Mouse (Mus musculus) forelimb bud, embryonic 11.5 days (tissue): ENCODE results near the gene Eno3.
A peak's percentile ranks its signal among the peaks of the same experiment; 100 is the strongest.

Experiments used
- DNase-seq: peaks from one replicate; pipeline ENCODE4 v3.0.0-alpha.2; 2012; ENCODE audit warnings: low read depth, low spot score

Eno3 gene

DNA sequence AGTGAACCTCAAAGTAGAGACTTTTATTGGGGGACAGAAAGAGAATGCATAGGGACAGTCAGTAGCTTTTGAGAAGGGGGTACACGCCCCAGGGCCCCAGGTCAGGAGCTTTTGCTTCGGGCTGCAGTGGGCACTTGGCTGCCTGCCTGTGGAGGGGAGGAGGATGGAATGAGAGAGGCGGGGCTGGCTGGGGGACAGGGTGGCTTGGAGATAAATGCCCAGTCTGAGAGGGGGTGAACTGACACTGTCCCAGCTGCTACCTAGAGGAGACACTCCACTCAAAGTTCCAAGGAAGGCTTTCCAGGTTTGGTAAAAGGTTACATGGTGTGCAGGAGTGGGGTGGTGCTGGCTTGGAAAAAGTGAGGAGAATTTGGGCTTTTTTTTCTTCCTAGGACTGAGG is at the start of gene Eno3:
Eno3 (plus strand) TSS at position 239 of the 400 bp plus-strand sequence.
- no peak for DNase-seq

DNA sequence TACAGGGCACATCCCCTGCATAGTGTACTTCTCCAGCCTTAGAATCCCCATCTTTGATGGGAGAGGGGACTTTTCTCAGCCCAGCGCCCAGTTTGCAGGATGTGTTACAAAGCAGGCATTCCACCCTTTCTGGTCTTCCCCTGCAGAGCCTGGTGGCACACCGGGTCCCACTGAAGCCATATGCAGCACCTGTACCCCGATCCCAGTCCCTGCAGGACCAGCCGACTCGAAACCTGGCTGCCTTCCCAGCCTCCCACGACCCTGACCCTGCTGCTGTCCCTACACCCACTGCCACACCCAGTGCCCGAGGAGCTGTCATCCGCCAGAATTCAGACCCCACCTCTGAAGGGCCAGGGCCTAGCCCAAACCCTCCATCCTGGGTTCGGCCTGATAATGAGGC is 49.4 kb upstream of the Eno3 start:
- no peak for DNase-seq

DNA sequence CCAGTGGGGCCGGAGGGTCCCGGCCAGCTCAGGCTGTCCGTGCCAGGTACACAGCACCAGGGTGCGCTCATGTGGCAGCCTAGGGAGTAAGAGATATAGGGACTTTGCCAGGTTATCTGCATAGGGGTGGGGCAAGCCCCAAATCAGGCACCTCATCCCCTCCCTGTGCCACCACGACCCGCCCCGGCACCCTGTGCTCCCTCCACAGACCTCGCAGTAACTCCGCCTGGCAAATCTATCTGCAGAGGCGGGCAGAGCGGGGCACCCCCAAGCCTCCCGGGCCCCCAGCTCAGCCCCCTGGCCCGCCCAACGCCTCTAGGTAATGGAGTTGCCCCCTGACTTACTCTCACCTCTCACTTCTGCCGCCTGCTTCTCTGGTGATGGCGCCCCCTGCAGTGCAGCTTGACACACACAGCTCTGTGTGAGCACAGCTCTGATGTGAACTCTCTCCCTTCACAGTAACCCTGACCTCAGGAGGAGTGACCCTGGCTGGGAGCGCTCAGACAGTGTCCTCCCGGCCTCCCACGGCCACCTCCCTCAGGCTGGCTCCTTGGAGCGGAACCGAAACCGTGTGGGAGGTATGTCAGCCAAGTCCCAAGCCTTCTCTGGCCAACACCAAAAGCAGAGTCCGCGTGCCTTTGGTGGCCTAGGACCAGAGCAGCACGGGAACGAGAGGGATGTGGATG is 48.5 kb upstream of the Eno3 start:
- no peak for DNase-seq

DNA sequence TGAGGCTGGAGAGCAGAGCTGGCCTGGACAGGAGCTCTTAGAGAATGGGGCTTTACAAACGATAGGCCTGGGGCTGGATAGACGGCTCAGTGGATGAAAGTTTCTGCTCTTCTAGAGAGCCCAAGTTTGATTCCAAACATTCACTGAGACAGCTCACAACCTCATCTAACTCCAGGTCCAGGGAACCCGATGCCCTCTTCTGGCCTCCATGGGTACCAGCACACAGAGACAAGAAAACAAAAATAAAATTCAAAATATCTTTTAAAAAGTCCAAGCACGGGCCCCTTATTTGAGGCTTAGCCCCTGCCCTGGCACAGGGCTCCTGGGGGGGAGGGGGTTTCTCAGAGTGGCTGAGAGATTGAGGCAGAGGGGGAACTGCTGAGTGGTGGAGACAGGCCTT is 46.2 kb upstream of the Eno3 start:
- no peak for DNase-seq

DNA sequence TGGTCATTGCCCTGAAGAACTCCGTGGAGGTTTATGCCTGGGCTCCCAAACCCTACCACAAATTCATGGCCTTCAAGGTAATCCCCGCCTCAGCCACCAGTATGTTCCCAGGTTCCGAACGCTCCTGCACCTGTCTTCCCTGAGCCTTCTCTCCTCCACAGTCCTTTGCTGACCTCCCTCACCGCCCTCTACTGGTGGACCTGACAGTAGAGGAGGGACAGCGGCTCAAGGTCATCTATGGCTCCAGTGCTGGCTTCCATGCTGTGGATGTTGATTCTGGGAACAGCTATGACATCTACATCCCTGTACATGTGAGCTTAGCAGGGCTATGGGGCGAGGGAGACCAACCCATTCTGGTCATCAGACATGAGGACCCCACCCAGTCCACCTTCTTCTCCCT is 44.5 kb upstream of the Eno3 start:
- DNase-seq = no peak

DNA sequence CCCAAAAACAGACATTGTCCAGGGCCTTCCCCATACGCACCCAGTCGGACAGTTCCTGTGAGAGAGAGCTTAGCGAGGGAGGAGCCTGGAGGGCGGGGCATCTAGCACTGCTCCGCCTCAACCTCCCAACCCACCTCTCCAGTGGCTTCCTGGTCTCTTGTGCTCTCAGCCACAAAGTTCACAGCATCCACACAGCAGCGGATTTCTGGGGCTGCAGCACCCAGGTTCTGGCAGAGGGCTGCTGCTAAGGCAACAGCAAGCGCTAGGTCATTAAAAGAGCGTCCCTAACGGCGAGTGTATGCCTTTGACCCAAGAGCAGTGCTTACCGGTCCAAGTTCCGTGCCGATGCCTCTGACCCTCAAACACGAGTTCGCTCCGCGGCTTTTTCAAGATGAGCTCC is 41.9 kb upstream of the Eno3 start:
- DNase-seq = peak; percentile 27

DNA sequence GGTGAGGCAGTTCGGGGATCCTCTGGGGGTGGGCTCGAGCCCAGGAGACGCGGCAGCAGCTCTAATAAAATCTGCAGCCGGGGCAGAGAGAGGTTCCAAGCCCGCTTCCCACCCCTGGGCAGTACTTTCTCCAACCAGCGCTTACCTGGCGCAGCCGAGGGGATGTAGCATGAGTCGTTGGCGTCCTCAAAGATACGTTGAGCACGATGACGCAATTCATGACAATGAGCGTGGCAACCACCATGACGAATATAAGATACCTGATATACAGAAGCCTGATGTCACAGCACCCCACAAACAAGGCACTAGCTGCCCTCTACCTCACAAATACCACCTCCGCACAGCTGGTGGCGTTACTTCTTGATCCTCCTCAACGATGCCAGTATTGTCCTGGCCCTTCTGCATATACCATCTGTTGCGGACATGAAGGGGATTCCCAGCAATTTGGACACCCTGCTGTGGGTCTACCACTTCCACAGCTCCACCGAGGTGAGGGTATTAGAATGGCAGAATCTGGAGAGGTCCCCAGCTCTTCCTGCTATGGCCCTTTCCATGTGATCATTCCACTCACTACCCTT is 41.4 kb upstream of the Eno3 start, which contains the start of gene 4930544D05Rik:
4930544D05Rik (plus strand) TSS at position 333 of the 578 bp plus-strand sequence.
- no peak for DNase-seq

DNA sequence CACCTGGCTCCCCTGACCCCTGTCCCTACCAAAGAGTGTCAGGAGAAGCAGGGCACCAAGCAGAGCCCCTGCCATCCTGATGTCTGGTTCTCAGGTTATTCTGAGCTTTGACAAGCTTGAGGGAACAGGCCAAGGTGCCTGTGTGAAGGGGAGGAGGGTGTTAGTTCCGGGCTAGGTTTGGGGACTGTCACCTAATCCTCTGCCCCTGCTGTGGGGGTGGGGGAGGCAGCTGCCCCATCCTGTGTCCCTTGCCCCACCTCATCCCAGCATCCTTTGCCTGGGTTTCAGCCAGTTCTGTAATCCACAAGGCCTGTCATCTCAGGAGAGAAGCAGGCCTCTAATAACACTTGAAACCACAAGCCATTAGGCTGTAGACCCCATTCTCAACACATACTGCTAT is 37.9 kb upstream of the Eno3 start, which contains the start of gene Chrne:
Chrne (minus strand) TSS at position 116 of the 400 bp plus-strand sequence.
- no peak for DNase-seq

DNA sequence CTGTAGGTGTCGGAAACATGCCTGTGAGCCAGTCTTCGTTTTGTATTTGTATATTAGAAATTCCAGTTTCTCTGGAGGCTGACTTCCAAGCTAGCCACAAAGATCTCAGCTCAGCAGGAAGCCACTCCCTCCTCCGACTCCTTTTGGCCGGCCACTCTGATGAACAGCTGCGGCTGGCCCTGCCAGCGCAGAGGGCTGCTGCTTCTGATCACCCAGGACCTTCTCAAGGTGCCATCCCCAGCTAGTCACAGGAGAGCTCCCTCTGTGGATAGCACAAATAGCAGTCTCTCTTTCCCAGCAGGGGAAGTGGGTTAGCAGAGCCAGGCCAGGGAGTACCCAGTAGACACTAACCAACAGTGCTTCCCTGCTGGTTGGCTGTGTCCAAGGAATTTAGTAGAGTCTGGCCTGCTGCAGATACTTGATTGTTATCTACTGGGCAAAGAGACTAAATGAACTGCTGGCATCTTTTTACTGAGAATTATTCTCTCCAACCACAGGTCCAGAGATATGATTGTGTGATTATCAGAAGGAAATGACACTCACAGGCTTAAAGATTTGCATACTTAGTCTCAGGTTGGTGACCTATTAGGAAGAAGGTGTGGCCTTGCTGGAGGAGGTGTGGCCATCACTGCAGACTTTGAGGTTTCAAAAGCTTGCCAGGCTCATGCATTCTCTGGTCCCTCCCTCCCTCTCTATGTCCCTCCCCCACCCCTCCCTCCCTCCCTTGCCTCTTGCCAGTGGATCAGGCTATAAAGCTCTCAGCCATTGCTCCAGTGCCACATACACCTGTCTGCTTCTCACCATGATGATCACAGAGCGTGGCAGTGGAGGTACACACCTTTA is 34.8 kb upstream of the Eno3 start:
- DNase-seq = no peak

DNA sequence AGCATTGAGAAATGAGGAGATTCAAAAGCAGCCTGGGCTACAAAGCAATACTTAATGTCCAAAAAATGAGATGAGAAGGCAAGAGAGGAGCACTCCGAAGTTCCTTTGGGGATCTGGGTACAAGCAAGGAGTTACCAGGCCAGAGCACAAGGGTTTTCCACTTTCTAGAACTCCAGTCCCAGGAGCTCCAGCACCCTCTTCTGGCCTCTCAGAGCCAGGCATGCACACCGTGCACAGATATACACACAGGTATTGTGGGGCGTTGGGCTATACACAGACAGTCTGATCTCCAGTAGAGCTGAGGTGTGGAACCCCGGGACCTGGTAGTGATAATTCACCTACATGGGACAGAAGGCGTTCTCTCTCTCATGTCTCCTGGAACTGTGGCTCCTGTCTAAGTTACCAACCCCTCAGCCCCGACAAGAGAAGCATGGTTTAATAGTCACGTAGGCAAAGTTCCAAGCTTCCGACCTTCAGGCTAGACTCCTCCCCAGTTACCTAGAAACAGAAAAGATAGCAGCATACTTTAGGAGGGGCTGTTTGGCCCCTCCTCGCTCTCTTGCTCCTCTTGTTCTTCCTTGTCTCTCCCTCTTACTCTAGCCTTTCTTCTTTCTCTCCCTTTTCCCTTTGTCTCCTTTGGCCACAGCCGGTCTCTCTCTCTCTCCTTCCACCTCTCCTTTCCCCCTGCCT is 33.8 kb upstream of the Eno3 start:
- DNase-seq = no peak

DNA sequence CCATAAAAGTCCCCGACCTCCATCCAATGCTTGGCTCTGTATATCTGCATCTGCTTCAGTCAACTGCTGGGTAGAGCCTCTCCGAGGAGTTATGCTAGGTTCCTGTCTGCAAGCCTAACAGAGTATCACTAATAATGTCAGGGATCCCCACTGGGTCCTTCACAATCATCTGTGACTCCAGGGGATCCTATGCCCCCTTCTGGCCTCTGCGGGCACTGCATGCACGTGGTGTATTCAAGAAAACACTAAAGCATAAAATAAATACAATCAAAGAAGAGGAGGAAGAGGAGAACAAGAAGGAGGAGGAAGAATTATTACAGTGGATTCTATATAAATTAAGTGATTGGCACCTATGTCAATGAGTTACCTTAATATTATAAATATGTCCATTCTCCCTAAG is 31.5 kb upstream of the Eno3 start:
- DNase-seq = peak; percentile 46

DNA sequence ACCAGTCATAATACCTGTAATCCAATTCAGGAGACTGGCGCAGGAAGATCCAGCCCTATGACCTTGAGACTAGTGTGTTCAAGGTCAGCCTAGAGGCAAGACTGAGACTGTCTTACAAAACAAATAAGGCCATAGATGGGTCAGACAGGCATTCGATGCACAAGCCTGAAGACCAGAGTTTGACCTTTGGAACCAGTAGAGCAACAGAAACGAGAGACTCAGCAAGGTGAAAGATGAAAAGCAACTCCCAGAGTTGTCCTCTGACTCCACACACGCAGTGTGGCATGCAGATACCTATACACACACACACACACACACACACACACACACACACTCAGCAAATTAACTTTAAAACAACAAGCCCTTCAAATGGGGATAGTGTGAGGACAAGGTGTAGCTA is 30.1 kb upstream of the Eno3 start:
- no peak for DNase-seq

DNA sequence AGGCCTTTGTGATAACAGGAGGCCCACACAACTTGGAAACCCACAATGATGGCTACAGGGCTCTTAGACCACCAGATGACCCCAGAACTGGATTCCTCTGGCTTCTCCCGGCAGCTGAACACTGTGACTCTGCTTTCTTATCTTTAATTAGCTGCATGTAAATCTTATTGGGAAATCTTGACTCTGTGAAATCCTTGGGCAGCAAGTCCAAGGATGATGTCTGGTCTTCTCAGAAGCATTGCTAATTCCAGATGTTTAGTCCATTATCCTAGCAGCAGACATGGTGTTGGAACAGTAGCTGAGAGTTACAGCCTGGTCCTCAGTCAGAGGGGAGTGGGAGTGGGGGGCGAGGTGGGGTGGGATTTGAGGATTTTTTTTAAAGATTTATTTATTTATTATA is 28.6 kb upstream of the Eno3 start:
- DNase-seq = no peak

DNA sequence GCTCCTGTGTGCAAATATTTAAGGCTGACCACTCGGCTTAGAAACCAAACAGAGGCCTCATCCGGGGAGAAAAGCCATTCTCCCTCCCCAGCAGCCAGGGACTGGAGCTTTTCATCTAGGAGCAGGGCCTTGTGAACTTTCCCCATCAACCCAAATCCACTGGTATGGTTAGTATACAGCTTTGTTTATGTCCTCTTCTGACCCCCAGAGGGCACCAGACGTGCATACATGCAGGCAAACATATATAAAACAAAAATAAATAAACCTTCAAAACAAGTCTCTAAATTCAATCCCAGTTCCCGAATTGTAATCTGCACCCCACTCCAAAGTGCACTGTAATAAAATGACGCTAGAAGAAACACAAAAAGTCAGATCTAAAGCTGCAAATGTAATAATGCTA is 27.4 kb upstream of the Eno3 start:
- no peak for DNase-seq

DNA sequence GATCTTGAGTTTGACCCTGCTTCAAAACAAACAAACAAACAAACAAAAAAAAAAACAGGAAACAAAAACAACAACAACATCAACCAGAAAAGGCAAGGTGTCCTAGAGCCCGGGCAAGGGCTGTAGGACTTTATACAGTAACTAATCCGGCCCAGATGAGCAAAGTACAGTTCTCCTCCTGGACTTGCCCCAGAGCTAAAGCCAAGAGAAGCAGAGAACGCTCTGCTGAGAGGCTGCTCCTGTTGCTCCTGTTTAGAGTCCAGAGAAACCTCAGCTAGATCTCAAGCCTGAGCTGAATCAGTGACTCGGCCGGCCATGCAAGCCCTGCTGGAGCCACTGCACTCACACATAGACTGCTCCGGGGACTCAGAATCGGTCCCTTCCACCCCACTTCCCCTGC is 26.9 kb upstream of the Eno3 start:
- DNase-seq = no peak

DNA sequence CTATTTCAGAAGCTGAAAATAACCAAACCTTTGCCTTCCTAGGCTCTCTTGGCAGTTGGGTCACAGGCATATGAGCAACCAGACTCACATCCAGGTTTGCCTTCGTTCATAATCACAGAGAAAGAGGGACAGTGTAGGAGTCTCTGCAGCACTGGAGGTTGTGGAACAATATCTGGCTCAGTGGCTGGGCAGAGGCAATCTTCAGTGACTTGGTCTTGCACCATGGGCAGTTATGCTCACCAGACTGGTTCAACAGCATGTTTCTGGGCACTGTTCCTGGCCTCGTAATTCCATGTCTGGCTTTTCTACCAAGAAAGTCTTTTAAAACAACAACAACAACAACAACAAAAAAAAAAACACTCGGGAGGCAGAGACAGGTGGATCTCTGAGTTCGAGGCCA is 21.4 kb upstream of the Eno3 start:
- no peak for DNase-seq

DNA sequence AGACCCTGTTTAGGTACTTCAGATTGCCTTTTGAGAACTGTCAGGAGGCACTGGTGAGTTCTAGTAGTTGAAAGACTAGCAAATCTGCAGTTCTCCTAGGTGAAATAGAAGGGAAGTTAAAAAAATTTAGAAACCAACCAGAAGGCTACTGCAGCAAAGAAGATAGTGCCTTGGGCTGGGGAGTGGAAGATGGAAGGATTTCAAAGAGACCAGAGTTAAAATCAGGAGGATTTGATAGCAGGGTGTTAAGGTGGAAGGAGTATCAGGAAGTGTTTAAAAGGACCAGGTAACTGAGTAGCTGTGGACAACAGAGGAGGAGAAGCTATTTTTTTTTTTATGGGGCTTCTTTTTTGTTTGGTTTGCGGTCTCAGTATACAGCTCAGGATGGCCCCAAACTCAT is 19.2 kb upstream of the Eno3 start:
- DNase-seq = no peak

DNA sequence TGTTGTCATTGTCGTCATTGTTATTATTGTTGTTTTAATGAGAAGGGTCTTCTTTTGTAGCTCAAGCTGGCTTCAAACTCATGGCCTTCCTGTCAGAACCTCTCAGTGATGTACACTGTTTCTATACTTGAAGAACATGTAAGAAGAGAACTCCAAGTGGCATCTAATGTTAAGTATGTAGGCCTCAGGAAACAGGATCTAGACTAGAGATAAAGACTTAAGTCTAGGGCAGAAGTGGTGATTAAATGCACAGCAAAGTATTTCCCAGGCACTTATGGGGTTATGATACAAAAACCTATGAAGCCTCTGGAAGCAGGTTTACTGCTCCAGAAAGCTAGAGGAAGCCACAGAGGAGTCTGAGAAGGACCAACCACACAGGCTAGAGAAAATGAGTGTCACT is 18.7 kb upstream of the Eno3 start:
- no peak for DNase-seq

DNA sequence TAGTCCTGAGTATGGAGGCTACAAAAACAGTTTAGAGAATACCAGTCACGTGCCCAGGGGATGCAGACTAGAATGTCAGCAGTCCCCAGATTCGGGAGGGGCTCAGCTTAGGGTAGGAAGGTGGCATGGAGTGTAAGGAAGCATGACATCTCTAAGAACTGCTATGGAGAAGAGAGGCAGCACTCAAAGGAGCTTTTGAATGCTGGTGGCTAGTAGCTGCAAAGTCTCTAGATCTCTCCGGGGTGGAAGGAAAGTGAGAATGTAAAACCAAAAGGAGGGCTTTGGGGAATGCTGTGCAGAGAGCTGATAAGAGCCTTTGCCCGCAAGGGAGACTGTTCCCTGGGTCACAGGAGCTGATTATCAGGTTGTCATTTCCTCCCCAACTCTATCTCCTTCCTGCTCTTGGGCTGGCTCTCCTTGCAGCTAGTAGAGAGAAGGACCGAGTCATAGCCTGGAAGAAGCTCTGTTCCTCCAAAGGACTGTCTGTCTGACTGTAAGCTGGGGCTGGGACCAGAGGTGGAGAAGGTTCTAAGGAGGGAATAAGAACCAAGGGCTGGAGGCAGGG is 18.2 kb upstream of the Eno3 start, which contains the start of gene Gp1ba:
Gp1ba (plus strand) TSS at position 409 of the 565 bp plus-strand sequence.
- no peak for DNase-seq

DNA sequence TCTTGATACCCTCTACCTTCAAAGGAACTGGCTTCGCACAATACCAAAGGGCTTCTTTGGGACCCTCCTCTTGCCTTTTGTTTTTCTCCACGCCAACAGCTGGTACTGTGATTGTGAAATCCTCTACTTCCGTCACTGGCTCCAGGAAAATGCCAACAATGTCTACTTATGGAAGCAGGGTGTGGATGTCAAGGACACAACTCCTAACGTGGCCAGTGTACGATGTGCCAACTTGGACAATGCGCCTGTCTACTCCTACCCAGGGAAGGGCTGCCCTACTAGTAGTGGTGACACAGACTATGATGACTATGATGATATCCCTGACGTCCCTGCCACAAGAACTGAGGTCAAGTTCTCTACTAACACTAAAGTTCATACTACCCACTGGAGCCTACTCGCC is 17.0 kb upstream of the Eno3 start:
- no peak for DNase-seq

DNA sequence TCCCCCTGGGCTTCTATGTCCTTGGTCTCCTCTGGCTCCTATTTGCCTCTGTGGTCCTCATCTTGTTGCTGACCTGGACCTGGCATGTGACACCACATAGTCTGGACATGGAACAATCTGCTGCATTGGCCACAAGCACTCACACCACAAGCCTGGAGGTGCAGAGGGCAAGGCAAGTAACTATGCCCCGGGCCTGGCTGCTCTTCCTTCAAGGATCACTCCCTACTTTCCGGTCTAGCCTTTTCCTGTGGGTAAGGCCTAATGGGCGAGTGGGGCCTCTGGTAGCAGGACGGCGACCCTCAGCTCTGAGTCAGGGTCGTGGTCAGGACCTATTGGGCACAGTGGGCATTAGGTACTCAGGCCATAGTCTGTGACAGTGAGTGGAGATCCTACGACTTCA is 15.8 kb upstream of the Eno3 start:
- DNase-seq = no peak

DNA sequence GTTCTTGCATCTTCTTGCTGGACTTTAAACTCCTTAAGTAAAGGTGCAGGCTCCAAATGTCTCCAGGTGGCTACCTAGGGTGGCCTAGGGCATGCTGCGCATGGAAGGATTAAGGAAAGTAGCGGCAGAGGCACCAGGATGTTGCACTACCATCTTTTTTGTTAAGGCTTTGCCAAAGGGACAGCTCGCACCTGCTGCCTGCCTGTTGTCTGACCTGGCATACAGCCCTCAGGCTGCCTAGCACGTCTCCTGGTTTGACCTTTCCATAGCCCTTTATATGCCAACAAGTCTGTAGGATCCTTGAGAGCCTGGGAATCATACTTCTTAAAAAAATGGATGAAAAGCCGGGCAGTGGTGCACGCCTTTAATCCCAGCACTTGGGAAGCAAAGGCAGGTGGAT is 14.0 kb upstream of the Eno3 start:
- no peak for DNase-seq
